Mouse (Mus musculus): ENCODE results near the gene Lsamp.

Lsamp gene

DNA sequence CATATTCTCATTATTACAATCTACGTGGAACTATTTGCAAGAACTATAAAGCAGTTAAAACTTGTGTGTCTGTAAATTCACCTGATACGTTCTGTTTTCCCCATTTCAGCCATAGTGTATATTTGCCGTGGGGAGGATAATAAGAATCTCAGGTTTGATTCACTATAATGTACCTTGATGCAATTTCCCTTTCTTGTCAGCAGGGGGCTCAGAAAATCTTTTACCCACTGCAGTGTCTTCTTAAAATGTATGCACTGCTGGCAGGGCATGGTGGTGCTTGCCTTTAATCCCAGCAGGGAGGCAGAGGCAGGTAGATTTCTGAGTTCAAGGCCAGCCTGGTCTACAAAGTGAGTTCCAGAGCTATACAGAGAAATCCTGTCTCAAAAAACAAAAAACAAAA is 287.7 kb downstream of the Lsamp start:
- DNase-seq (ENCODE audit: low spot score in 2 of 2), result no peak

DNA sequence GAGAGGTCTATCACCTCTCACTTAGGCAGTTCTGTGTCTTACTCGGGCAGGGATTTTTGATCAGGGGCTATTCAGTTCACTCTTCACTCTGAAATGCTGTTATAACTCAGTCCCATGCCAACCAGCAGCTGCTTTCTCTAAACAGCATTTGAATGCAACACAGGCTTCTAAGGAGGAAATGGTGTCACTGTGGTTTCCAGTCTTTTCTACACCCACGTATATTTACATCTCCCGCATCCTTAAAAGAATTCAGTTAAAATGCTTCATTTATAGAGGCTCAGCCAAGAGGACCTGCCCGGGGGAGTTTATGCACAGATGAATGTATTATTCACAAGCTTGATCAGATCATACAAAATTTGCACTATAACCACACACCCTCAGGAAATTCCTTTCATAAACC is 306.0 kb downstream of the Lsamp start:
- DNase-seq (ENCODE audit: low spot score in 2 of 2), result no peak

DNA sequence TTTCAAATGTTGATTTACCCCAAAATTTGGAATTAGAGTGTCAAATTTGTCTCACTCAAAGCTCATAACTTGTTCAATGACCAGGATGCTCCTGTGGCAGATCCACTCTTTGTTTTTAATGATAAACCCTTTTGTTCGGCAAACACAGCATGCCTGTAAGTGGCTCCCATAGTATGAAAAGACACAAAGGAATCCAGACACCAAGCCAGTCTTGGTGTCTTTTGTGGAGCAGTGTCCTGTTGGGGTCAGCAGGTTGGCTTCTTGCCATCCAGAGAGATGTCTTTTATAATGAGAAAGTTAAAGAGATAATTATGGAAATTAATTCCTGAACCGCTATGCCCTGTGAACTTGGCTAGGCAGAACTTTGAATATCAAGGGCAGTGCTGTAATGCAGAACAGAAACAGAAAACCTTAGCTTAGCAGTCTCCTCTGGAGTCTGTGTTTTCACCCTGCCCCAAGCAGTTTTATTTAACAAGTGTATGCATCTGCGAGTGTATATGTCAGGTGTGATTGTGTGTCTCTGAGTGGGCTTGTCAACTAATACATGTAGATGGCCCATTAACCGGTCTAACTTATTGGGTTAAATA is 310.2 kb downstream of the Lsamp start:
- DNase-seq (ENCODE audit: low spot score in 2 of 2), result no peak

DNA sequence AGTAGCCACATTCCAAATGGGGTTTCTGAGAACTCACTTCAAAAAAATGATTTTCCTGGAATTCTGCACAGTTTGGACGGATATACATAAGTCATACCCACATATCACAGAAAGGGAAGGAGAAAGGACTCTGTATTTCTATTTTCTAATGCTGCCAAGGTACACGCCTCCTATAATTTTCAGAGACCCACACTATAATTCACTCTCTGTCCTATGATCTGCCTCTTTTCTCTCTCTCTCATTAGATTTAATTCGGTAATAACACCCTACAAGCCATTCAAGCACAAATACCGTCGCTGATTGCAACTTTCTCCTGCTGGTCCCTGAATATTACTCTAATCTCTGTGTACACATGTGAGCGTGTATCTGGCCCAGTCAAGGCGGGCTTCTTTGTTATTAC is 311.1 kb downstream of the Lsamp start:
- DNase-seq (ENCODE audit: low spot score in 2 of 2), result no peak

DNA sequence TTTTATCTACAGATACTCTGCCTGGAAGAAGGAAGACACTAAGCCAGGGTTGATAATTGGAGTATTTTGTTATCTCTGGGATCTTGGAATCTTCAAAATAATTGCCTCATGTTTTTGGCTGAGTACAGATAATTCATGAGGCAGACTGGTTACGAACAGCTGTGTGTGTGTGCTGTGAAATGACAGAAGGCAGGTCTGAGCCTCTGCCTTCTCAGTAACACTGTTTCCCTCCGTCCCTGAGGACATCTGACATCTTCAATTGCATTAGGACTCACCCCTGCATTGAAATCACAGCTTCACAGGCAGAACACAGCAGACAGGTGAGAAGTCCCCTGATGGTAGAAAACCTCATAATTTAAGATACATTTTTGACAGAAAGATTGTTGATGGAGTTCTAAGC is 323.5 kb downstream of the Lsamp start:
- no peak for DNase-seq (ENCODE audit: low spot score in 2 of 2)

DNA sequence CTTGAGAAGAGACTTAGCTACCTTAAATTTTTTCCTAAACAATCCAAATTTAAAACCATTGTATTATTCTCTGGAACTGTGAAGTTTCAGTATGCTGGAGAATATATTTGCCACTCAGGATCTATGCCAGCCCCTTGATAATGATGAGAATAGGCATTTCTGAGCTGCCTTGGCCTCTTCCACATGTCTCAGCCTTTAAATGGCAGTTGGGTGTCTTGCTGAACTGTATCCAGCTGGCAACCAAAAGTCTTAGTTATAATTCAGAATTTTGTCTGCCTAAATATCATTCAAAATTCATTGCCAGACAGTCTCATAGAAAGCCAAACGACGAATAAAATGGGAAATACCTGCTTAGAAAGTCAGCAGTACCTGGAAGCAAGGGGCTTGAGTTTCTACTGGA is 332.0 kb downstream of the Lsamp start:
- no peak for DNase-seq (ENCODE audit: low spot score in 2 of 2)

DNA sequence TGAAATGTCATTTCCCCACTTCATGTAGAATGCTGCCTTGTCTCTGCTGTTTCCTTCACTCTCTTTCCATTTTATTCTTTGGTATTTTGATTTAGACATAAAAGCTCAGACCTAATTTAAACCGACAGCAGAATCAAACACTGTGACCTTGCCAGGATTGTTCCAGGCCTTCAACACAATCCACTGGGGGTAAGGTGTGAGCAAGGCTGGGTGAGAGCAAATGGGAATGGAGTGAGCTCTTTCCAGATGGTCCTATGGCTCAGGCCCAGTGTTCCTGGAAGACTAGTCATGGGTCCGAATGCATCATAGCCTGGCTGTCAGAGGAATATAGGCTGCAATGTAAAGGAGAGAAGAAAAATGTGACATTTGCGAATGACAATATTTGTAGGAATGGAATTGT is 340.6 kb downstream of the Lsamp start:
- no peak for DNase-seq (ENCODE audit: low spot score in 2 of 2)

DNA sequence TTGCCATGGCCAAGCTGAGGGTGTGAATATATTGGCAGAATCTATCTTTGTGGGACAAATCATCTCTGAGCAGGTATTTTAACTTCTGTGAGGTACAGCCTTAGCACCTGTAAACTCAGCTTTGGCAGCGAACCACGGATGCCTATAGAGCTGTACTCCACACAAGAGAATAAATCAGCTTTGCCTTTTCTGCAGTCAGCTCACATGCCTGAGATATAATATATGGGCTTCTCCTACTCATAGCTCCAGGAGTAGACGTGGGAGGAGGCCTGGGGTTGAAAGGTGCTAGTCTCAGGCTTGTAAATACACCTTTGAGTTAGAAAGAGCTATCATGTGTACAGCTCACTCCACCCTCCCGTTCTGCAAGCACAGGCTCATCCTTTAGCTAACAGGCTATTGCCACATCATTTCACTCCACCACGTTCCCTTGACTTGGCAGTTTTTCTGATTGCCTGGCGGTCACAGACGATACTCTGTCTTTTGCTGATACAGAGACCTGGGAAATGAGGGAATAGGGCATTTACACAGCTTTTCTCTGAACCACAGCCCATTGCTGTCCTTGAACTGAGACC is 344.2 kb downstream of the Lsamp start:
- DNase-seq (ENCODE audit: low spot score in 2 of 2), result no peak

DNA sequence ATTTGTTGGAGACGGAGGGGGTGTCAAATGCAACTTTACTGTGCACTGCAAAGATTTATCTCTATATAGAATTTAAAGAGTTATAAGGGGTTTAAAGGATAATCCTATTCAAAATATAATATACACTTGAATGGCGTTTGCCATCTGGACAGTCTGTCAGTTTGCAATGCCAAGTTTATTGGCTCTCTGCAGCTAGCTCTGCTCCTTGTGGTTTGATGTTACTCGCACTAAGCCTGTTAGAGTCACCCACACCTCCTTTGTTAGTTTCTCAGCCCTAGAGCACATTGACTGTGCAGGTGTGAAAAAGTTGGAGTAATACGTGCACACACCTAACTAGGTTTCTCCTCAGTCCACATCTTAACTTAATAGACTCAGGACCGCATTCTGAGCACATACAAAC is 385.5 kb downstream of the Lsamp start:
- no peak for DNase-seq (ENCODE audit: low spot score in 2 of 2)

DNA sequence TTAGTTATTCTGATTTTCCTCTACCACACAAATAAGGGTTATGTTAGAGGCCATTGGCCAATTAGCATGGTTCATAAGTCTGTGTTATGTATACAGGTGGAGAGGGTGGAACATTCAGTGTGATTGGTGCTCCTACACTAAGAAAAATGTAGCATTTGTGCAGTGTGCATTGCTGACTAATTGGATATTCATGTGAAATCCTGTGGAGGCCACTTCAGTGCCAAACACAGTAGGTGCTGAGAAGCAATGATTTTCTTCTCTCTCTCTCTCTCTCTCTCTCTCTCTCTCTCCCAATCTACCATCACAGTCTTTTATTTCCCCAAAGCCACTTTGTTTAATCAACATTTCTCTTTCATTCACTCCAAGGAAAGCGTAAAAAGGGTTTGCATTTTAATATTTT is 387.1 kb downstream of the Lsamp start:
- no peak for DNase-seq (ENCODE audit: low spot score in 2 of 2)

DNA sequence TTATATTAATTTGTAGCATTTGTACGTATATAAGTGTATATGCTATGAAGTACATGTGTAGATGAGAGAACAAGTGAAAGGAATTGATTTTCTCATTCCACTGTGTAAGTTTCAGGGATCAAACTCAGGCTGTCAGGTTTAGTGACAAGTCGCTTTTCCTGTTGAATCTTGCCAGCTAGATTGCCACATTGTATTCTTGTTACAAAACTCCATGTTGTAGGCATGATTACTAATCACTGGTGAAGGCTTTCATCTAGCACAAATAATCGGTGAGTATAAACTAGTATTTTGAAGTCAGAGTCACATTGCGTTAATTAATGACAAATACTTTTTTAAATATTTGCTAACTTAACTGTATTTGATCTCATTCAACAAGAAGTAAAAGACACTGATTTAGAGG is 391.2 kb downstream of the Lsamp start:
- no peak for DNase-seq (ENCODE audit: low spot score in 2 of 2)

DNA sequence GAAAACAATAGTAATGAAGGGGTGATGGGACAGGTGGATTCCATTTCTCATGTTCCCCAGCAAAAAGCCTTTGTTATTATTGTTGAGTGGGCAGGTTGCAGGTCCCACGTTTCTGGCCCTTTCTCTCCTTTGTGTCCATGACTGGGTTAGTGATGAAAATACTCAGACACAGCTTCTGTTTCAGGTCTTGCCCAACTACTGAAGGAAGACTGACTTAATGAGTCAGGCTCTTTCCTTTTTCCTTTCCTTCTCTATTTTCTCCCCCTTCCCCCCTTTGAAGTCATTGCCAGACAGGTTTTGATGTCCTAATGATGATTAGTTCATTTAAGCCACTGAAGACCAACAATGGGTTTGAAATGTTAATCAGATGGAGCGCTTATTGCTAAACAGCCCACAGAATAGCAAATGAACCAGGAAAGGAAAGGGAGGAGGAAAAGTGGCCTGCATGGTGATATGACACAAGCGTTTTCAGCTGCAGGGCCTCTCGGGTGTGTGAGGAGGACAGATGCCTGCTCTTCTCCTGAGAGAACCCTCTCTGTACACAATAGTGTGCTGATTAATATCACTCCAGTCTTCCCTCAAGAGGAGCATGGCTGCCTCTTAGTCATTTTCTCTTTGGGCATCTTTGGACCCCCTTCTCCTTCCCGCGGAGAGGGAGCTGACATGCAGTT is 393.1 kb downstream of the Lsamp start:
- DNase-seq (ENCODE audit: low spot score in 2 of 2), result no peak

DNA sequence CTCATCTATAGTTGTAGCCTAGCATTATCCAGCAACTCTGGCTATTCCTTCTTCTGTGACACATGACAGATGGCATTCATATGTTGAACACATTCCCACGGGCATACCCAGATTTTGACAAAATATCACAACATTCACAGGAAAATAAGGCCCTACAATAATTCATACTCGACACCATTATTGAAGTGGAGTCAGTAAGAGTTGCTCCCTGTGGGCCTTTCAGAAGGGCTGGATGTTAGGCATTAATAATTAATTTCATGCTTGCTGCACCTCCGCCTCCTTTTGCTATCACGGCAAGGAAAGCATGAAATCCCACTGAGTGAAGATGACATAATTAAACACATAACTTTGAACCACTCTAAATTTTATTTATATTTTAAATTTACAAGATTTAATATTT is 407.9 kb downstream of the Lsamp start:
- DNase-seq (ENCODE audit: low spot score in 2 of 2), result no peak

DNA sequence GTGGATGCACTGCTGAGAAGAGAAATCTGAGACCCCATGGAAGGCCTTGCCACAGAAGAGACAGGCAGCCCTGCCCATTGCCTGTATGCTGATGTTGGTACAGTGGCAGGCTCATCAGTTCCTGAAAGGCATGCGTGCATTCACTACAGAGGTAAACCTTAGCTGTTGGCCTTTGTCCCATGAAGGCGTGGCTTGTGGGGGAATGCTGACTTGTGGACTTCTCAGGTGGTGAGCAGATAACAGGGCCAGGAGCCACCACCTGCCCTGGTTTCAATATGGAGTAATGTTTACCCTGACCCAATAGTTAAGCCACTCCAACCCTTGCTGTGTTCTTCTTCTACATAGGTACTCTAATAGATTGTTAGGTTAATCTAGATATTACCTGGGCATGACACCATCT is 415.4 kb downstream of the Lsamp start:
- no peak for DNase-seq (ENCODE audit: low spot score in 2 of 2)

DNA sequence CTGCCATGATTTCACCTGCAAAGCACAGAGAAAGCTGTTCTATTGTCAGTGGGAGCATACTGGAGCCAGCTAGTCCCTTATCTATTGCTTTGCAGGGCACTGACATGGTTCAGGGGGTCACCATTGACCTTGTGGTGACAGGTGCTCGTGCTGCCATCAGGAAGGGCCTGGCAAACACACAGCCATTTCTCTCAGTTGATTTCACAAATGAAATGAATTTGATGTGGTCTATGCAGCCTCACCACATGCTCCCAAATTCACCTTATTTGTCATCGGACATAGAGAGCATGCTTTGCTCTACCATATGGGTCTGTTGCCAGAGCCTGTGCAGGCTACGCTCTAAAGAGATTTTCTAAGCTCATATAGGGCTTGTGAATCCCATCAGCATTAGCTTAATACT is 450.1 kb downstream of the Lsamp start:
- peak in 1 of 2 experiments; percentile 12 for DNase-seq (ENCODE audit: low spot score in 2 of 2)

DNA sequence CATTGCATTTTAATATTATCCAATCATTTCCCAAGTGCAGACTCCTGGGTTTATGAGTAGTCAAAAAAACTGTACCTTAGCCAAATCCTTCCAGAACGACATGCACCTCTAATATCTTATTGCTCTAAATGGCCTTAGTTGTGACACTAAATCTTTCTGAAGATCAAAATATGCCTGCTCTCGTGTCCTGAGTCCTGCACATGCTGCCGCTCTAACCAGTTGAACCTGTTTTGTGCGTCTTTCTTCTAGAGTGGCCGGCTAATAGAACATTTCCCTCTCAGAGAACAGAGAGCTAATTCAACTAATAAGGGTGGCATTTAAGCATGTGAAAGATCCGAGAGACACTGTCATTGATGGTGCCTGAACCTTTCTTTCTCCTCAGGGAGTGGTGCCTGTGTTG is 452.3 kb downstream of the Lsamp start:
- DNase-seq (ENCODE audit: low spot score in 2 of 2), result no peak

DNA sequence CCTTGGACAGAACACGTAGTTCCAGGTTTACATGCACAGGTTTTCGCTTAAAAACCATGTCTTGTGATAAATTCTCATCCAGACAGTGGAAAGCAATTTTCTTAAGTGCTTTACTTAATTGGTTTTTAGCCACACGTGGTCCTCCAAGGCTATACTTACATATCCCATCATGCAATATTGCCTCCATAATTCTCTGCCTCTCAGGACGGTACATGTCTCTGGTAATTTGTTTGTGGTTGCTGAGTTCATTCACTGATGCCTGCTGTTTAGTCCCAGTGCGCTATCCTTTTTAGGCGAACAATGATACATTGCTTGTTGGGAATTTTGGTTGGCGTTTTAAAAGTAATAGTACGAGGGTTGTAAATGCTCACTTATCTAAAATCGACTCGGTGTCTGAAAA is 453.7 kb downstream of the Lsamp start:
- no peak for DNase-seq (ENCODE audit: low spot score in 2 of 2)

DNA sequence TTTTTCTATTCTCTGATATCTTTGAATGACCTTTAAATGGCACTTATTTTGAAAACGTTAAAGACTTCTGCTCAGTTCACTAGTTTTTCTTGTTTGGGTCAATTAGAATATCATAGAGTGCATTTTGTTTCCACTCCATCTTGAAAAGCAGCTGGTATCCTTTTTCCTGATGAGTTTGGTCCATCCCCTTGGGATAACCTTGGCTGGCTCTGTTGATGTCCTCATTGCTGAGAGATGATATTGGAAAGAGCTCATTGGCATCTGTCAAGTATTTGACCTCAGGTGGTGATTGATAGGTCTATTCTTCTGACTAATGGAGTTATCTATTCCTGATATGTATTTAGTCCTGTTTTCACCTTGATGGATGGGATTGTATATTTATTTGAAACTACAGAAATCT is 454.7 kb downstream of the Lsamp start:
- DNase-seq (ENCODE audit: low spot score in 2 of 2), result no peak

DNA sequence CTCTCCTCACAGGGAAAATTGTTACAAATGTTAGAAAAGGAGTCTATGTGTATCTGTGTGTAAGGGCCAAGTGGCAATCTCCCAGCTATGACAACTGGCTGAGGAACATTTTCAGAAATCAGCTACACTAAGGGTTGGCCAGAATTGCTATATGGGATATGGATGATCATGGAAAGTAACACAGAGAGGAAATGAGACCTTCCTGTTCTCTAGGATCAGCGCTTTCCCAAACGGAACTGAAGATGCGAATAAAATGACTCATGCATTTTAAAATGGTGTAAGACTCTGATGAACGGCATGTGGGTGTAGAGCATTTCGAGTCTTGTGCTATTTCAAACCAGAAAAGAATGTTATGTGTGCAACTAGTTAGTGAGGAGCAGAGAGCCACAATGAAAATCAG is 462.4 kb downstream of the Lsamp start:
- DNase-seq (ENCODE audit: low spot score in 2 of 2), result no peak

DNA sequence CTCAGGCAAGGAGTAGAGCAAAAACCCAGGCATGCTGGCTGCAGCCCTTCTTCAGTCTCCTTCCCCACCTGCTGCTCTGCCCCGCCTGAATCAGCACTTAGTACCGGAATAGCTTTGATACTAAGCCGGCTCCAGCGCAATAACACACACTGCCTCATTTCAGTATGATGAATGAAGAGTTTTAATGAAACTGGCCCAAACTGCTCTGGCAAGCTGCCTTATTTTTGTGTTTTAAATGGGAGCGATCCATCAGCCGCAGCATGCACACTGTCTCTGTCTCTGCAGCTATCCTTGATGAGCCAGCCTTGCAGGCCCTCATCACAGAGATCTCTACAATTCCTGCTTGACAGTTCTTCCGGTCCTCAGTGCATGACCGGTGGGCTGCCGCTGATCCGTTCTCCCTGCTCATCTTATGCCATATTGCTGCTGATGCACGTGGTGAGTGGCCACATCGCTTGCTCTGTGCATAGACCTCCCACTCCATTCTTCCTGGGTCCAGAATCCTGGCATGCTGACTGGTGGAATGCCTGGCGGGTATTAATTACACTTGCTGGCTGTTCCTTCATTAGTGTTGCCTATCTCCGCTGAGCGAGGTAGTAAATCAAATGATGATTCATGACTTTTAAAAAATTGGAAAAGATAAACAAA is 479.4 kb downstream of the Lsamp start:
- peak in 1 of 2 experiments; percentile 14 for DNase-seq (ENCODE audit: low spot score in 2 of 2)

DNA sequence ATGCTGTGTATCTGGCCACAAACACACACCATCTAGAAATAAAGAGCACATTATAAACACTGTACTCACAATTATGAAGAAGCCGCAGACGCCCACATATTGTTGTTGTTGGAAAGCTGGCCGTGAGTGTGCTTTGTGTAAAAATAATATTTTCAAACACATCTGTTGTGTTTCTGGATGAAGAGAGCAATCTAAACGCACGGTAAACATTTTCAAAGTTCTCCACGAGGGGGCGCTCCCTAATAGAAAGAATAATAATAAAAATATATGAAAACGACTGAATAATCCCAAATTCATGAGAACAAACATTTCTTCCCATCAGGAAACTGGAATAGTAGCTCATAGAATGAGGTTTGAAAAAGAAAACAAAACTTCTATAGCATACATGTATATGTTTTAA is 482.4 kb downstream of the Lsamp start:
- peak; percentile 50 to 53 for DNase-seq (ENCODE audit: low spot score in 2 of 2)

DNA sequence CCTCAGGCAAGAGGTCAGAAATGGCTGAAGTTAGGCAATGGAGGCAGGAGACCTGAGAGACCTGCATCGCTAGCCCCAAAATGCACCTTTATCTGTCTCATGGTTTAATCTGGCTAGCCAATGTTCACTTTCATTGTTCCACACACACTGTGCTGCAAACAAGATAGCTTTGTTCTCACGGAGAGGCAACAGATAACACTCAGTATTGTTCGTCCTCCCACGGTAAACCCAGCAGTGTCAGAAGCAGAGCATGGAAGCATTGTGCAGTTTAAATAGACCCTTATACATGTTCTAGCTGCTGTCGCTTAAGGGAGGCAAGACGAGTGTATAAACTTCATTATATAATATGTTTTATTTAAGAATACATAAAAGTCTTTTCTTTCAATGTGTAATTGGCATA is 486.8 kb downstream of the Lsamp start:
- DNase-seq (ENCODE audit: low spot score in 2 of 2), result no peak

DNA sequence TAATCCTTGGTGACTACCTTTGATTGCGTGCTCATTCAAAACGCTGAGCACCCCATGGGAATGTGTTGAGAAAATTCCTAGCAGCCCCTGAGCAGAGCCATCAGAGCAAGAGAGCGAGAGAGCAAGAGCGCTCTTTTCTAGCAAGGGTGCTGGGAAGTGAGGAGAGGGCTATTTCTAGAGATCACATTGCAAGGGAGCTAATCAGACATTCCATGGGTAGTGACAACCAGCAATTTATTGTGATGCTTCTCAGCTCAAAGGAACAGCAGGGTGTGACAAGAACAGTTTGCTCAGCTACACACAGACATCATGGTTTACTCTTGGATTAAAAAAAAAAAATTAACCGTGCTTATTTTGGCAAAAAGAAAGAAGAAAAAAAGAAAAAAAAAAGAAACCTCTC is 487.8 kb downstream of the Lsamp start:
- no peak for DNase-seq (ENCODE audit: low spot score in 2 of 2)
